Mouse (Mus musculus) hindbrain, embryonic 11.5 days (tissue): ENCODE results near the gene Churc1. TPM values are rescaled to one million over a fixed set of nuclear protein-coding genes. Genes with fewer than 3 reads are reported as not detected.
"Not testable (repeated sequence)": the region's sequence is repeated elsewhere in the genome, so short reads cannot be mapped to it uniquely, and the experiment has no call there.

ENCODE experiments used
- ATAC-seq: fragments of 200-750 bp; cut with Nextera tagmentation; 2 replicates; pipeline ENCODE4 v1.8.0; 2017; ENCODE audit warnings: mild to moderate bottlenecking, moderate TSS enrichment, moderate library complexity; ENCODE audit not compliant: low FRiP score
- DNase-seq: peaks from one replicate; pipeline ENCODE4 v3.0.0-alpha.2; 2015; ENCODE audit warnings: low spot score
- H3K27ac ChIP-seq: fragments of 300-500 bp; sonication (generic); 2 replicates; pipeline ENCODE4 v1.5.1; 2014; ENCODE audit warnings: mild to moderate bottlenecking, low read depth, low read length
- H3K27me3 ChIP-seq: fragments of 300-500 bp; sonication (generic); 2 replicates; pipeline ENCODE4 v1.6.1; 2014; ENCODE audit warnings: mild to moderate bottlenecking, low read length, moderate library complexity, mixed read lengths; ENCODE audit not compliant: control insufficient read depth, insufficient read depth
- H3K36me3 ChIP-seq: fragments of 300-500 bp; sonication (generic); 2 replicates; pipeline ENCODE4 v1.6.1; 2014; ENCODE audit warnings: mild to moderate bottlenecking, low read length, moderate library complexity, mixed read lengths; ENCODE audit not compliant: control insufficient read depth, insufficient read depth
- H3K4me1 ChIP-seq: fragments of 300-500 bp; sonication (generic); replicated peaks from 2 replicates; pipeline ENCODE4 v1.6.1; 2014; ENCODE audit warnings: low read length, mixed read lengths; ENCODE audit not compliant: control insufficient read depth, insufficient read depth
- H3K4me2 ChIP-seq: fragments of 300-500 bp; sonication (generic); replicated peaks from 2 replicates; pipeline ENCODE4 v1.6.1; 2014; ENCODE audit warnings: mild to moderate bottlenecking, low read depth, low read length
- H3K4me3 ChIP-seq: fragments of 300-500 bp; sonication (generic); 2 replicates; pipeline ENCODE4 v1.5.1; 2014; ENCODE audit warnings: low read depth, low read length
- H3K9ac ChIP-seq: fragments of 300-500 bp; sonication (generic); 2 replicates; pipeline ENCODE4 v1.6.1; 2014; ENCODE audit warnings: low read depth, low read length
- H3K9me3 ChIP-seq: fragments of 300-500 bp; sonication (generic); 2 replicates; pipeline ENCODE4 v1.6.1; 2016; ENCODE audit warnings: low read length; ENCODE audit not compliant: control insufficient read depth
- WGBS: fragments of 180-500 bp; shearing (Covaris S2); extraction: QIAGEN DNeasy Blood & Tissue Kit; methylation state at CpG from one replicate; pipeline ENCODE4 v1.1.7; 2014; 5-methylcytosine and 5-hydroxymethylcytosine counted together
- polyA plus RNA-seq: library from polyadenylated mRNA; unstranded; fragments of >200 nt; fragmentation: Nextera tagmentation; extraction: Ambion mirVana; gene quantifications from 2 replicates; pipeline ENCODE4 v1.2.1, GENCODE M21; 2014

Churc1 gene
- polyA plus RNA-seq, 1 experiment from 2014 or later = 106 TPM

DNA sequence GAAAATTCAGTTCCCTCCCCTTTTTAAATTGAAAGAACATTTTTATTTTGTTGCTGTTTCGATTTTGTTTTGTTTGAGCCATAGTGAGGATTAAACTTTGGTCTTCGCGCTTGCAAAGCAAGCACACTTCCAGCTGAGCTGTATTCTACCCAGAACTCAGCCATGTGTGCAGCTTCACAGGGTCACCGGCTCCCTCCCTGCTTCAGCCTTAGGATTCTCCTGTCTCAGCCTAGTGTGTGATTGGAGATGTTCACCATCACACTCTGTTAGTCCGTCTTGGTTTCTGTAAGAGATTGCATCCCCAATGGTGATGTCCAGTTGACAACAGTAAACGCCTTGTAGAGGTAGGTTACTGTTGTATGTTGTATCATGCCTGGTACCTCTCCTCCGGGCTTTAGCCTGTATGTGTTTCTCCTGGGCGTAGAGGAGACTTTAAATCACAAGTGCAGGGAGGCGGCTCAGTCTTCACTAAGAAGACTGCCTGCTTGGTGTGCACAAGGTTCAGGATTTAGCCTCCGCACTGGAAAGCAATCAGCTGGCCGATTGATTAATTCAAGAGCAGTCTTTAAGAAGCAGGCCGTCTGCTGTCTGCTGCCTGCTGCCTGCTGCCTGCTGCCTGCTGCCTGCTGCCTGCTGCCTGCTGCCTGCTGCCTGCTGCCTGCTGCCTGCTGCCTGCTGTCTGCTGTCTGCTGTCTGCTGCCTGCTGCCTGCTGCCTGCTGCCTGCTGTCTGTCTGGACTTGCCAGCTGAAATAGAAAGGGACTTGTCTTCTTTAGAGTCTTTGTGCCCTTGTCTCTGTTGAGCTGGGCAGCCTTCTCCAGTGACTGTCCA, 15.5 kb downstream of the Churc1 start:
- 0 out of 2 replicates have a peak, but pooled peaks have one; percentile 54 for ATAC-seq
- H3K27me3 ChIP-seq = no peaks in the 10 kb centered on the region
- H3K9me3 ChIP-seq = no peaks in the 10 kb centered on the region
- no peaks in the 10 kb centered on the region for H3K36me3 ChIP-seq
- H3K27ac ChIP-seq = peak overlapping the region; percentile 36; the same call in 1 of the 2 replicates
- no peak overlapping the region for H3K4me2 ChIP-seq
- no peak overlapping the region for H3K4me3 ChIP-seq
- 75% methylated on average over 12 of the region's 12 CpGs for WGBS
- no peaks in the 10 kb centered on the region for H3K4me1 ChIP-seq
- DNase-seq = peak; percentile 27
- H3K9ac ChIP-seq = no peak overlapping the region

DNA sequence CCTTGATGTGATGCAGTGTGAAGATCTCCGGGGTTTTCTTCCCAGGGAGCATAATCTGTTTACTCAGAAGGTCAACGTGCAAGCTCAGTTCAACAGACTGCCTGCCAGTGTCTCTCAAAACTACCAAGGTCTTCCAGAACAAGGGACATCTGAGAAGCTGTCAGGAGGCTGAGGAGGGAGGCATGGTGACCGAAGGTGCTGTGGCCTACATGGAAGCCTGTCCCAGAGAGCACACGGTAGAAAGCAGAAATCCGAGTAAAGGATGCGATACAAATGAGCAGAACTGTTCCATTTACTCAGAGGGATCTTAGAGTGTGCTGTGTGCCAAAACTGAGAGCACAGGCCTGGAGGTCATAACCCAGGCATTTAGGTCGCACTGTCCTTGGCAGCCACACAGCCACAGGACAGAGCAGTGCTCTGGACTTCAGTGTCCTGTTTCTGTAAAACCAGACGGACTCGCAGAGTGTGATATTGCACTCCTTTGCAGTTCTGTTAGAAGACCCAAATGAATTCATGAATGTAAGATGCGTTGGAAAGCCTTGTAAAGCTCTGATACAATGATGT, 18.8 kb downstream of the Churc1 start:
- DNase-seq = no peak
- Histone ChIP-seq H3K9me3 (no peaks in the 10 kb centered on the region), H3K4me1 (no peaks in the 10 kb centered on the region), H3K9ac (no peak overlapping the region), H3K4me3 (no peak overlapping the region), H3K4me2 (no peak overlapping the region), H3K36me3 (no peaks in the 10 kb centered on the region), H3K27ac (no peak overlapping the region), H3K27me3 (no peaks in the 10 kb centered on the region)
- no peak for ATAC-seq
- 71% methylated on average over 10 of the region's 10 CpGs for WGBS

DNA sequence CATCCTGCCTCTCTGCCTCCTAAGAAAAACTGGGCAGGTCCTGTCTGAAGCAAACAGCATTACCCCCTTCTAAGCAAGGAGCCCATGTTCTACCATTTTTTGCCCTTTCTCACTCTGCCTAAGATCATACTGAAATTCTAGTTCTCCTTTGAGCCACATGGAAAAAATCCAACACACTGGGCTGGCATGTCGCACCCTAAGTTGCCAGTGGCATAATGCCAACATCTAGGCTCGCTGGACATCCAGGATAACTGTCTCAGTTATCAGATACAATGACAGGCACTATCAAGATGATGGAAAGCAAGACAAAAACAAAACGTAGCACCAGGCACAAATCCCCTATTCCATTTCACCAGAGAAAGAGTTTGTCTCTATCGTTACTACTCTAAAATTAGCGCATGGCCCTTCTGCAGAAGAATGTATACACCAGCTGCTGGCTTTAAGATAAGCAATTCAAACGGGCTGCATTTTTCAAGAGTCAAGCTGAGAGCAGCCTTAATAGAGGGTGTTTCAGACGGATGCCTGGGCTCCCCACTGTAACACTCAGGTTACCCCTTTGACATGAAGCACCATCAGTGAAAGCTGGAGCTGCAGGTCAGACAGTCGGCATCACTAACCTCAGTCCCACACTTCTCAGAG, 25.2 kb downstream of the Churc1 start:
- no peaks in the 10 kb centered on the region for H3K4me1 ChIP-seq
- DNase-seq (no peak), ATAC-seq (no peak)

DNA sequence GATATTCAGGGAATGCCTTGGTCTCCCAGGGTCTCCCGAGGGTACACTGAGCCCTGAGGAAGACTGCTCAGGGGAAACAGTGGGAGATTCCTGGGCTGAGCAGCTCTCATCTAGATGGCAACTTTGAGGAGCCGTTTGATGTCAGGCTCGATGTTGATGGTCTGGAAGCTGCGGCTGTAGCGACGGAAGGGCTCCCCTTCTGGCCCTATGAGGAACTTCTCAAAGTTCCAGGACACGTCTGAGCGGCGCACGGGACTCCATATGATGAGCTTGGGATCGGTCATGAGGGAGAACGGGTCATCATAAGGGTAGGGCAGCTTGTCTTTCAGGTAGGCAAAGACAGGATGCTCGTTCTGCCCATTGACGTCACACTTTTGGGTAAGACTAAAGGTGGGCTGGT, 27.2 kb downstream of the Churc1 start:
- not testable (repeated sequence) for H3K36me3 ChIP-seq, H3K27me3 ChIP-seq, H3K4me3 ChIP-seq, H3K4me1 ChIP-seq, DNase-seq, H3K27ac ChIP-seq, H3K4me2 ChIP-seq, H3K9me3 ChIP-seq, H3K9ac ChIP-seq, ATAC-seq
- WGBS = 50% methylated on average over 14 of the region's 14 CpGs

More for the DNA sequence above, 25.2 kb downstream of the Churc1 start:
- H3K4me3 ChIP-seq = no peak overlapping the region
- H3K4me2 ChIP-seq = no peak overlapping the region
- no peaks in the 10 kb centered on the region for H3K36me3 ChIP-seq
- WGBS = 74% methylated on average over 8 of the region's 8 CpGs
- no peak overlapping the region for H3K27ac ChIP-seq
- no peaks in the 10 kb centered on the region for H3K9me3 ChIP-seq
- no peaks in the 10 kb centered on the region for H3K27me3 ChIP-seq
- no peak overlapping the region for H3K9ac ChIP-seq

DNA sequence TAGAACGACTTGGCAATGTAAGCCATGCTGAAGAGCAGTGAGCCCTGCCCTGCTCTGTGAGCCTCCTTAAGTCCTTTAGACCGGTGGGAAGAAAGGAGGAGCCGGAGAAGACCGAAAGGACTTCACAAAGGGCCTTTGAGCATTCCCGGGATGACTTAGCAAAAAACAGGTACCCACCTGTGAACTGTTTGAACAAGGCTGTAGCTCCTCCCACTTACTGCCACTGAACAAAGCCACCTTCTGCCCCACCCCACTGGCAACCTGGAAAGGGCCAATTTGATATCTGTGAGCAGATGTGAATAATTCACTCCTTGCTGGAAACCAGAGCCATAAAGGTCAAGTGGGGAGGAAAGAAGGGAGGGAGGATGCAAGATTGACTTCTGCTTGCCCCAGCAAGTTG, 30.0 kb downstream of the Churc1 start, which contains the start of gene Gpx2:
TSS of gene Gpx2 (minus strand) at position 205 of the 400 bp plus-strand sequence.
- H3K9me3 ChIP-seq = no peaks in the 10 kb centered on the region
- no peaks in the 10 kb centered on the region for H3K36me3 ChIP-seq
- no peak within 1 kb of the TSS for H3K27ac ChIP-seq
- ATAC-seq (no peak), DNase-seq (no peak)
- no peak within 1 kb of the TSS for H3K4me2 ChIP-seq
- no peak within 1 kb of the TSS for H3K4me3 ChIP-seq
- no peaks in the 10 kb centered on the region for H3K4me1 ChIP-seq
- WGBS = 78% methylated on average over 5 of the region's 5 CpGs
- H3K9ac ChIP-seq = no peak within 1 kb of the TSS
- H3K27me3 ChIP-seq = no peaks in the 10 kb centered on the region

DNA sequence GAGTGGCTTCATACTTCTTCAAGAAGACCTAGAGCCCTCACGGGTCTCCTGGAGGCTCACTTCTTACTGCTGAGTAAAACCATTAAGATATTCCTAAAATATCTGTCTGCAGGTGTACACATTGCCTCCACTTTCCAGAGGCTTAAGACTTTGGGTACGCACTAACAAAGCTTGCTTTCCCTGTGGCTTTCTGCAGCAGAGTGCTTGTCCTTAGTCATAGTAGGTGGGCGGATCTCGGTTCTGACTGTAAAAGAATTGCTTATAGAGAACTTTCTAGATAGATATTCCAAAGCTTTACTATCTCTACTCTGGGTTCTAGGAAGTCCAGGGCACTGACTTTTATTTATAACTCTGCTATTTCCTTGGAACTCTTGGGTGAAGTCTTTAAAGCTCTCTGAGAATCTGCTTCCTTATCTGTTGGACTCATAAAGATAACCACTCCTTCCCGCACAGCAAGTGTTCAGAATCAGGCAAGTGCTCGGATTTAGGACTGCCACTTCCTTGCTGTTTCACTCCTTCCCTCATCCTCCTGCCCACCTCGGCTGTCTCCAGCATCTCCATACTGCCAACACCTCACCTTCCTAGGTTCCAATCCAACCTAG, 31.7 kb downstream of the Churc1 start:
- ATAC-seq (no peak), DNase-seq (no peak)
- Histone ChIP-seq H3K9ac (no peak overlapping the region), H3K36me3 (no peaks in the 10 kb centered on the region), H3K27me3 (no peaks in the 10 kb centered on the region), H3K4me3 (no peak overlapping the region), H3K27ac (no peak overlapping the region), H3K4me1 (no peaks in the 10 kb centered on the region), H3K9me3 (no peaks in the 10 kb centered on the region), H3K4me2 (no peak overlapping the region)
- WGBS = 89% methylated on average over 7 of the region's 7 CpGs

DNA sequence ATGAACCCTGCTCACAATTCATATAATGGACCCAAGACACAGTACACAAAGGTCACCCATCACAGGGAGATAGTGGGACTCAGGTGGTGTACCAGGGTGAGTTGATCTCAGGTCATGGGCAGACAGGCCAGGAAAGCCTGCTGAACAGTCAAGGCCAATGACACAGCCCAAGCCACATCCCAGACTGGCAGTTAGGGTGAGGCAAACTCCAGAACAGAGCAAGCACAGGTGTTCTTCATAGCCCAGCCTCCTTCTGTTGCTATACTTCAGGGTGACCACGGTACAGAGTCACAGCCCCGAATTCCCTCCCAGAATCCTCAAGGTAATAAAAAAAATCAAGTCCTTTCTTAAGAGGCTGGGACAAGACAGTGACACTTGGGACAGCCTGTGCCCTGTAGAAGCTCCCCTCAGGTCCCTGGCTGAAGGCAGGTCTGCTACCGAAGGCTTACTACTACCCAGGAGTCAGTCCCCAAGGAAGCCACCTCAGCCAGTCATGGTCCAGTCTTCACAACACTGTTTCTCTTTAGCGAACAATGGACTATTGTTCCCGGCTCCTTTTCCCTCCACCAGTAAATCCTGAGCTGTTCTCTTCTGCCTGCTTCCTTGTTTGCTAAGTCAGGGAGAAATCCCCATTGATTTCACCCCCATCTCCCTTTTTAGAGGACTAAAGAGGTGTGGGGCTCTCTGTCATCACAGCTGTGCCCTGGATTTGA, 32.8 kb downstream of the Churc1 start:
- WGBS = 69% methylated on average over 5 of the region's 5 CpGs
- ATAC-seq = no peak
- H3K27ac ChIP-seq = no peak overlapping the region
- no peaks in the 10 kb centered on the region for H3K27me3 ChIP-seq
- no peak overlapping the region for H3K9ac ChIP-seq
- H3K4me2 ChIP-seq = no peak overlapping the region
- H3K4me1 ChIP-seq = no peaks in the 10 kb centered on the region
- no peak overlapping the region for H3K4me3 ChIP-seq
- H3K9me3 ChIP-seq = no peaks in the 10 kb centered on the region
- no peak for DNase-seq
- no peaks in the 10 kb centered on the region for H3K36me3 ChIP-seq

DNA sequence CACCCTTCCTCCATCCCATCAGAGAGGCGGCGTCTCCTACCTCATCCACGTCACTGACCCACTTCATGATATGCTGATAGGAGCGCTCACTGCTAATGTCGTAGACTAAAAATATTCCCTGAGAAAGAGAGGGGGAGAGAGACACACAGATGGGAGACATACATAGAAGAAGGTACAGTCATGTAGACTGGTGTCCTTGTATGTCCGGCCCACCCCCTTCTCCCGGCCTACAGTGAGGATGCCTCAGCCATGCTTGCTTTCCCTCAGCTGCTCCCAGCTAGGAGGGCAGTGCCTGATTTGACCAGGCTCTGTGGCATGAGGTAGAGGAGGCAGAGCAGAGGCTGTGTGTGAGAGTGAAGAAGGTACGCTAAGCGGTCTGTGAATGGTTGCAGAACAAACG, 37.7 kb downstream of the Churc1 start:
- ATAC-seq = no peak
- Histone ChIP-seq H3K36me3 (no peaks in the 10 kb centered on the region), H3K4me1 (no peaks in the 10 kb centered on the region)

More for the DNA sequence above, 37.7 kb downstream of the Churc1 start:
- Histone ChIP-seq H3K27me3 (no peaks in the 10 kb centered on the region), H3K9ac (no peak overlapping the region), H3K4me3 (no peak overlapping the region), H3K4me2 (no peak overlapping the region), H3K27ac (no peak overlapping the region), H3K9me3 (no peaks in the 10 kb centered on the region)
- no peak for DNase-seq
- 95% methylated on average over 10 of the region's 10 CpGs for WGBS
